Mouse (Mus musculus) ES-Bruce4 (cell line): ENCODE results near the gene Myom1. TPM values are rescaled to one million over a fixed set of nuclear protein-coding genes. Genes with fewer than 3 reads are reported as not detected.

Experiments used
- H3K27ac ChIP-seq: 2 replicates; pipeline ENCODE4 v1.5.1; 2012; ENCODE audit warnings: low read length, inconsistent platforms; ENCODE audit not compliant: insufficient read depth
- H3K27me3 ChIP-seq: 2 replicates; pipeline ENCODE4 v1.6.1; 2012; ENCODE audit warnings: mild to moderate bottlenecking, low read length, inconsistent platforms; ENCODE audit not compliant: control insufficient read depth, poor library complexity, insufficient read depth, severe bottlenecking
- H3K36me3 ChIP-seq: 2 replicates; pipeline ENCODE4 v1.6.1; 2012; ENCODE audit warnings: inconsistent platforms, mild to moderate bottlenecking, low read length, moderate library complexity; ENCODE audit not compliant: control insufficient read depth, poor library complexity, insufficient read depth, severe bottlenecking
- H3K4me1 ChIP-seq: one replicate; pipeline ENCODE4 v1.8.1; 2011; ENCODE audit warnings: low read length; ENCODE audit not compliant: control insufficient read depth, insufficient read depth
- H3K4me3 ChIP-seq: 2 replicates; pipeline ENCODE4 v1.5.1; 2011; ENCODE audit warnings: low read depth, mild to moderate bottlenecking, low read length
- H3K9ac ChIP-seq: 2 replicates; pipeline ENCODE4 v1.6.1; 2012; ENCODE audit warnings: low read depth, mild to moderate bottlenecking, inconsistent platforms; ENCODE audit not compliant: poor library complexity, severe bottlenecking
- H3K9me3 ChIP-seq: replicated peaks from 2 replicates; pipeline ENCODE4 v1.6.1; 2012; ENCODE audit warnings: mild to moderate bottlenecking, low read length, inconsistent platforms; ENCODE audit not compliant: control insufficient read depth, poor library complexity, insufficient read depth, severe bottlenecking
- CTCF ChIP-seq: IDR thresholded peaks from one replicate; pipeline ENCODE4 v1.8.1; 2011; ENCODE audit warnings: low read depth, low read length
- EP300 ChIP-seq: IDR thresholded peaks from 2 replicates; pipeline ENCODE4 v1.6.1; 2011; ENCODE audit warnings: low read depth, low read length; ENCODE audit not compliant: insufficient read depth
- POLR2A ChIP-seq: IDR thresholded peaks from one replicate; pipeline ENCODE4 v1.8.1; 2011; ENCODE audit warnings: low read length; ENCODE audit not compliant: insufficient read depth
- polyA plus RNA-seq: library from polyadenylated mRNA; stranded (reverse); fragments of >200 nt; gene quantifications from 2 replicates; pipeline ENCODE4 v1.2.4, GENCODE M21; 2011; ENCODE audit warnings: low read depth; ENCODE audit not compliant: missing spikeins, insufficient read depth, insufficient read length

The Myom1 gene
- polyA plus RNA-seq, 1 experiment: 2.3 TPM

- Histone ChIP-seq H3K9me3 (no peaks in the 10 kb centered on the region), H3K27ac (no peak overlapping the region), H3K36me3 (no peaks in the 10 kb centered on the region), H3K9ac (no peak overlapping the region), H3K4me3 (no peak overlapping the region), H3K27me3 (no peaks in the 10 kb centered on the region), H3K4me1 (no peaks in the 10 kb centered on the region)
- TF ChIP-seq EP300 (no peak), CTCF (no peak), POLR2A (no peak)
Measured at GRCm38 (mm10) chr17:71008676-71009075, 6.2 kb downstream of the Myom1 start.

GRCm38 (mm10) chr17:71009751-71010150, 7.3 kb downstream of the Myom1 start:
- Histone ChIP-seq H3K27ac (no peak overlapping the region), H3K36me3 (no peaks in the 10 kb centered on the region), H3K9ac (no peak overlapping the region), H3K4me1 (no peaks in the 10 kb centered on the region), H3K4me3 (no peak overlapping the region), H3K27me3 (no peaks in the 10 kb centered on the region), H3K9me3 (no peaks in the 10 kb centered on the region)
- TF ChIP-seq POLR2A: no peak
- TF ChIP-seq EP300: no peak
- no peak for TF ChIP-seq CTCF

GRCm38 (mm10) chr17:71010646-71011242, 8.3 kb downstream of the Myom1 start:
- H3K9ac ChIP-seq: no peak overlapping the region
- no peaks in the 10 kb centered on the region for H3K4me1 ChIP-seq
- H3K27ac ChIP-seq: no peak overlapping the region
- H3K9me3 ChIP-seq: no peaks in the 10 kb centered on the region
- no peaks in the 10 kb centered on the region for H3K27me3 ChIP-seq
- H3K4me3 ChIP-seq: peak overlapping the region; percentile 46
- H3K36me3 ChIP-seq: no peaks in the 10 kb centered on the region
- TF ChIP-seq EP300: no peak
- TF ChIP-seq POLR2A: no peak
- TF ChIP-seq CTCF: no peak

DNA sequence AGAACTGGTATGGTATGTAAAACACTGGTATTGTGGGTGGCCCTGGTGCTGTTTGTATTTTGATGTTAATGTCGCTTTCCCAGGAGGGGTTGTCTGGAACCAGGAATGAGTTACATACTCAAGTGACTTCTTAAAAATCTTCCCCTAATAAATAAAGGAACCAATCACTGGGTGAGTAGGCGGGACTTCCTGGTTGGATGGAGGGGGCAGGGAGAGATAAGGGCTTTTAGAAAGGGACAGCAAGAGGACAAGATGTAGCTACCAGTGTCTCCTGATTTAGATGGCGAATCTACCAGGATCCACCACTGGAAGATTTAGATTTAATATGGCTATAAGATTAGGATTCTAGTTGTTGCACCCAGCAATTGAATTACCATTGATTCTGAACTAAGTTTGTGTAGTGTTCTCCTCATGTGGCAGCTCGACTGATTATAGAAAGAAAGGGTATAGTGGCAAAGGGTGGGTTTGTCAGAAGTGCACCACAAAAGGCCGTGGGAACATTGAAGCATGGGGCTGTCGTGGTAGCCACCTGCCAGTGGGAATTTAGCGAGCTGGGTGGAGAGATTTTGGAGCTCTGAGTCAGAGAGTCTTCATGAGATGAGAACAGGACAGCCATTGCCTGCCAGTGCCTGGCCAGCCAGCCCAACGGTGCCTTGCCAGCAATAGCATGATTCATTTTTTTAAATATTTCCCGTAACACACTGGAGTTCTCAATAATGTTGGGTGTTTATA, 9.7 kb downstream of the Myom1 start:
- no peaks in the 10 kb centered on the region for H3K27me3 ChIP-seq
- H3K4me1 ChIP-seq: no peaks in the 10 kb centered on the region
- no peak overlapping the region for H3K9ac ChIP-seq
- TF ChIP-seq EP300 (no peak), CTCF (no peak), POLR2A (no peak)
- no peak overlapping the region for H3K27ac ChIP-seq
- H3K36me3 ChIP-seq: no peaks in the 10 kb centered on the region
- H3K9me3 ChIP-seq: no peaks in the 10 kb centered on the region
- H3K4me3 ChIP-seq: no peak overlapping the region

DNA sequence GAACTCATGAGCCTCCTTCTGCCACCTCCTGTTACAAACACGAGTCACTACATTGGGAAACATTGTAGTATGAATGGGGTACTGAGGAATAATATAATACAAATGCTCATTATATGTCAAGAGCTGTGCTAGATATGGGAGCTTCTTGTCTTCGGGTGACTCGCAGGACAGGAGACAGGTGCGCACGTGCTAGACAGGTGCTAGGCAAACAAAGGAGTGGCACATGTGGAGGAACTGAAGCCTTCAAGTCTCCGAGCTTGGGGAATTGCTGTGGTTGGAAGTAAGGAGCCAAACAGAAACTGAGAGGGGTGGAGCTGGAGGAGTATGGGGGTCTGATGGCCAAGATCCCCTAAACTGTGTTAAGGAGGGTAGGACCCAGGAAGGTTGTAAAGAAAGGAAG, 10.7 kb downstream of the Myom1 start:
- TF ChIP-seq CTCF: no peak
- TF ChIP-seq EP300: no peak
- no peak for TF ChIP-seq POLR2A
- Histone ChIP-seq H3K9me3 (no peaks in the 10 kb centered on the region), H3K36me3 (no peaks in the 10 kb centered on the region), H3K27ac (no peak overlapping the region), H3K4me3 (no peak overlapping the region), H3K27me3 (no peaks in the 10 kb centered on the region), H3K9ac (no peak overlapping the region), H3K4me1 (no peaks in the 10 kb centered on the region)

DNA sequence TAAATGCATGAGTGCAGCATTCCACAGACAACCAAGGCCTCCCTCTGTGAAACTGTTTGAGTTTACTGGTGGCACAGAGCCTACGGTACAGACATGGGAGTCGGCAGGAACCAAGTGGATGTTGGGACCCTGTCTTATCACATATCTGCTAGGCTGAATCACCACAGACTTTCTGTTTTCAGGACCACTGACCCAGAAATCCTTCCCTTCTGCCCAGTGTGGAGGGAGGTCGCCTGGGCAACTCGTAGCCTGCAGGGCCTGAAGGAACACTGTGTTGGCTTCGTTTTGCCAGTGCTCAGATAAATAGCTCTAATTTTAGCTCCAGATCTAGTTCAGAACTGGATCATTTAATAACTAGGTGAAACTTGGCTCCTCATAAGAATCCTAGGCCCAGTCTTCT, 12.5 kb downstream of the Myom1 start:
- Histone ChIP-seq H3K4me1 (no peaks in the 10 kb centered on the region), H3K9ac (no peak overlapping the region), H3K27me3 (no peaks in the 10 kb centered on the region), H3K9me3 (no peaks in the 10 kb centered on the region), H3K4me3 (no peak overlapping the region), H3K27ac (no peak overlapping the region), H3K36me3 (no peaks in the 10 kb centered on the region)
- no peak for TF ChIP-seq EP300
